Mouse (Mus musculus): ENCODE measurements at regions not wholly inside any gene's neighbourhood (a gene's known extent, or its start where the extent isn't known, plus 50 kb on each side); places are given as distances from the start of the nearest gene placed in this dataset.

GRCm38 (mm10) chr1:137919739-137920563 lies 255.6 kb downstream of the Ptprc start:
- Histone ChIP-seq H3K4me1 (ENCODE audit: control insufficient read depth in 1 of 2, insufficient read depth in 2 of 2) (peaks cover 11 to 85% of the 10 kb centered on the region in 2 experiments), H3K4me2 (ENCODE audit: insufficient read depth, low read depth, poor library complexity, severe bottlenecking) (peak overlapping the region; percentile 55; the same call in 1 of the 2 replicates), H3K9me3 (replicated peaks; ENCODE audit: low read length) (no peaks in the 10 kb centered on the region), H3K36me3 (replicated peaks in 1 of 2; ENCODE audit: control insufficient read depth in 1 of 2, insufficient read depth in 1 of 2, low read length in 1 of 2) (no peaks in the 10 kb centered on the region), H3K4me3 (replicated peaks in 1 of 3; ENCODE audit: low read depth in 2 of 3, low read length in 2 of 3, poor library complexity in 1 of 3) (no peak overlapping the region), H3K79me2 (replicated peaks; ENCODE audit: control insufficient read depth, extremely low read depth, insufficient read depth, poor library complexity, severe bottlenecking) (peaks cover 15% of the 10 kb centered on the region), H3K27me3 (replicated peaks) (no peaks in the 10 kb centered on the region), H3K9ac (ENCODE audit: insufficient read depth, low read depth) (peak overlapping the region; percentile 1; the same call in 1 of the 2 replicates), H3K27ac (ENCODE audit: insufficient read depth, low read depth) (peak overlapping the region; percentile 77)
- no peak for DNase-seq (ENCODE audit: extremely low read depth)
- in situ Hi-C loops (cut with MboI; ENCODE audit: low pct_ligation_motif_present, low pct_unique_long_range_greater_than_20kb, low sequenced_read_pairs) (no loop called here), dilution Hi-C loops (cut with MboI; ENCODE audit: extremely low pct_ligation_motif_present, extremely low pct_unique_long_range_greater_than_20kb, low sequenced_read_pairs) (no loop called here)
- no peak for TF ChIP-seq USF2 (conservative IDR thresholded peaks at IDR 0.05; ENCODE audit: low read depth, low read length)
- TF ChIP-seq JUN (IDR thresholded peaks at IDR 0.05; ENCODE audit: insufficient read depth, low read depth, low read length): no peak
- TF ChIP-seq BHLHE40 (IDR thresholded peaks at IDR 0.05; ENCODE audit: low read depth, low read length): peak; percentile 38; the same call in 1 of the 2 replicates
- TF ChIP-seq MYC (IDR thresholded peaks at IDR 0.05; ENCODE audit: low read depth, low read length): 0 out of 2 replicates have a peak, but pooled peaks have one; percentile 26
- no peak for TF ChIP-seq ZMIZ1 (IDR thresholded peaks at IDR 0.05; ENCODE audit: low read depth, low read length)
- TF ChIP-seq POLR2A (IDR thresholded peaks at IDR 0.05; ENCODE audit: low read depth, low read length): no peak
- no peak for TF ChIP-seq MXI1 (IDR thresholded peaks at IDR 0.05; ENCODE audit: low read depth, low read length)
- TF ChIP-seq IRF4 (IDR thresholded peaks at IDR 0.05; ENCODE audit: low read depth, low read length): 0 out of 2 replicates have a peak, but pooled peaks have one; percentile 14

DNA sequence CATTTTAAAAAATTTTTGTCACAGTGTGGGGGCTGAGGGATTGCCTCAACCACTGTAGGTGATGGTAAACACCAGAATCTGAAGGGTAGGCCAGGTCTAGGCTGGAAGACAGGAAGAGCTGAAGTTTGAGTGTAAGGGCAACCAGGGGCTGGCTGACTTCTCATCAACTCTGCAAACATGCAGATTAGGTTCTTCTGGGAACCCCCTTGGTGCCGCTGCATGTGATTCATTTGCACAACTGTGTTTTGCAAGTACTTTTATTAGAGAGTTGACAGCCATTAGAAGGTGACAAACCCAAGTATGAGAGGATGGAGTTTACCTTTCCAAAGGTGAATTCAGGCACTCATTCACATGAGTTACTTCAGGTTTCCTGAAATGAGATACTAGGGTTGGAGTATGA lies 258.1 kb downstream of the Ptprc start:
- H3K27ac ChIP-seq (ENCODE audit: insufficient read depth, low read depth): peak overlapping the region; percentile 94
- H3K4me2 ChIP-seq (ENCODE audit: insufficient read depth, low read depth, poor library complexity, severe bottlenecking): peak overlapping the region; percentile 67
- peaks cover 15% of the 10 kb centered on the region for H3K79me2 ChIP-seq (replicated peaks; ENCODE audit: control insufficient read depth, extremely low read depth, insufficient read depth, poor library complexity, severe bottlenecking)
- H3K36me3 ChIP-seq (replicated peaks in 1 of 2; ENCODE audit: control insufficient read depth in 1 of 2, insufficient read depth in 1 of 2, low read length in 1 of 2): no peaks in the 10 kb centered on the region
- peak overlapping the region; percentile 35 for H3K9ac ChIP-seq (ENCODE audit: insufficient read depth, low read depth)
- no peak overlapping the region for H3K4me3 ChIP-seq (replicated peaks in 1 of 3; ENCODE audit: low read depth in 2 of 3, low read length in 2 of 3, poor library complexity in 1 of 3)
- no peaks in the 10 kb centered on the region for H3K27me3 ChIP-seq (replicated peaks)
- dilution Hi-C loops (cut with MboI; ENCODE audit: extremely low pct_ligation_motif_present, extremely low pct_unique_long_range_greater_than_20kb, low sequenced_read_pairs): no loop called here
- in situ Hi-C loops (cut with MboI; ENCODE audit: low pct_ligation_motif_present, low pct_unique_long_range_greater_than_20kb, low sequenced_read_pairs): no loop called here
- no peaks in the 10 kb centered on the region for H3K9me3 ChIP-seq (replicated peaks; ENCODE audit: low read length)
- peaks cover 9 to 62% of the 10 kb centered on the region in 2 experiments for H3K4me1 ChIP-seq (ENCODE audit: control insufficient read depth in 1 of 2, insufficient read depth in 2 of 2)
- DNase-seq (ENCODE audit: extremely low read depth): peak; percentile 82
- TF ChIP-seq MYC (IDR thresholded peaks at IDR 0.05; ENCODE audit: low read depth, low read length): 0 out of 2 replicates have a peak, but pooled peaks have one; percentile 51
- TF ChIP-seq JUN (IDR thresholded peaks at IDR 0.05; ENCODE audit: insufficient read depth, low read depth, low read length): no peak
- TF ChIP-seq USF2 (conservative IDR thresholded peaks at IDR 0.05; ENCODE audit: low read depth, low read length): no peak
- TF ChIP-seq ZC3H11A (IDR thresholded peaks at IDR 0.05; ENCODE audit: low read depth, low read length): no peak
- no peak; the same call in 1 of the 2 replicates for TF ChIP-seq JUND (conservative IDR thresholded peaks at IDR 0.05; ENCODE audit: low read depth, low read length)
- TF ChIP-seq USF1 (IDR thresholded peaks at IDR 0.05; ENCODE audit: low read depth, low read length): peak; percentile 37
- no peak for TF ChIP-seq ZMIZ1 (IDR thresholded peaks at IDR 0.05; ENCODE audit: low read depth, low read length)
- TF ChIP-seq RAD21 (IDR thresholded peaks at IDR 0.05; ENCODE audit: low read depth, low read length): no peak; the same call in 1 of the 2 replicates
- no peak for TF ChIP-seq SMC3 (IDR thresholded peaks at IDR 0.05; ENCODE audit: low read depth, low read length)
- 0 out of 2 replicates have a peak, but pooled peaks have one; percentile 54 for TF ChIP-seq CHD1 (IDR thresholded peaks at IDR 0.05; ENCODE audit: low read depth, low read length)
- peak; percentile 54; the same call in 1 of the 2 replicates for TF ChIP-seq TCF12 (IDR thresholded peaks at IDR 0.05; ENCODE audit: low read depth, low read length)
- peak; percentile 54; the same call in 1 of the 2 replicates for TF ChIP-seq IRF4 (IDR thresholded peaks at IDR 0.05; ENCODE audit: low read depth, low read length)
- TF ChIP-seq TBP (conservative IDR thresholded peaks at IDR 0.05; ENCODE audit: low read depth, low read length): no peak
- 0 out of 2 replicates have a peak, but pooled peaks have one; percentile 48 for TF ChIP-seq MAFK (IDR thresholded peaks at IDR 0.05; ENCODE audit: insufficient replicate concordance, low read length)
- TF ChIP-seq POLR2AphosphoS2 (IDR thresholded peaks at IDR 0.05; ENCODE audit: low read depth, low read length): no peak
- TF ChIP-seq UBTF (IDR thresholded peaks at IDR 0.05; ENCODE audit: low read depth, low read length): no peak
- peak; percentile 62; the same call in 1 of the 2 replicates for TF ChIP-seq EP300 (IDR thresholded peaks at IDR 0.05; ENCODE audit: low read length)
- TF ChIP-seq CTCF (conservative IDR thresholded peaks at IDR 0.05 in 1 of 2, IDR thresholded peaks at IDR 0.05 in 1 of 2; ENCODE audit: low read depth in 2 of 2, low read length in 2 of 2): no peak
- 0 out of 2 replicates have a peak, but pooled peaks have one; percentile 47 for TF ChIP-seq RCOR1 (conservative IDR thresholded peaks at IDR 0.05; ENCODE audit: low read depth, low read length)
- peak; percentile 21; the same call in 1 of the 2 replicates for TF ChIP-seq MAZ (IDR thresholded peaks at IDR 0.05; ENCODE audit: low read depth, low read length)
- TF ChIP-seq PAX5 (IDR thresholded peaks at IDR 0.05; ENCODE audit: low read length): no peak
- peak; percentile 73 for TF ChIP-seq ETS1 (conservative IDR thresholded peaks at IDR 0.05; ENCODE audit: low read depth, low read length)
- TF ChIP-seq NRF1 (IDR thresholded peaks at IDR 0.05; ENCODE audit: low read depth, low read length): no peak
- no peak for TF ChIP-seq ZNF384 (IDR thresholded peaks at IDR 0.05; ENCODE audit: low read depth, low read length)
- no peak for TF ChIP-seq E2F4 (IDR thresholded peaks at IDR 0.05; ENCODE audit: insufficient replicate concordance, low read depth, low read length)
- TF ChIP-seq MAX (IDR thresholded peaks at IDR 0.05; ENCODE audit: low read length): peak; percentile 57; the same call in 1 of the 2 replicates
- no peak for TF ChIP-seq NELFE (IDR thresholded peaks at IDR 0.05; ENCODE audit: low read depth, low read length)
